Mouse (Mus musculus): Measurements from ENCODE around the gene Zbtb49.

Zbtb49 gene

GRCm38 (mm10) chr5:38220328-38220912 is at the start of gene Zbtb49, which contains the start of gene Lyar:
TSS of gene Zbtb49 (minus strand) at chr5:38220457.
TSS of gene Lyar (plus strand) at chr5:38220470.
- DNase-seq (ENCODE audit: inconsistent age in 2 of 2, low spot score in 1 of 2): peak; percentile 95 to 98

- DNase-seq (ENCODE audit: inconsistent age in 2 of 2, low spot score in 1 of 2): peak; percentile 76 to 93
Measured at GRCm38 (mm10) chr5:38260107-38260682, 39.9 kb upstream of the Zbtb49 start, which contains the start of gene Tmem128. TSS of gene Tmem128 (plus strand) at chr5:38260185.

GRCm38 (mm10) chr5:38259455-38260106 is 39.3 kb upstream of the Zbtb49 start:
- DNase-seq (ENCODE audit: inconsistent age in 2 of 2, low spot score in 1 of 2): peak in 1 of 2 experiments; percentile 39

GRCm38 (mm10) chr5:38258773-38259146 is 38.5 kb upstream of the Zbtb49 start:
- no peak for DNase-seq (ENCODE audit: inconsistent age in 2 of 2, low spot score in 1 of 2)

- DNase-seq (ENCODE audit: inconsistent age in 2 of 2, low spot score in 1 of 2): no peak
Measured at GRCm38 (mm10) chr5:38258034-38258772, 37.9 kb upstream of the Zbtb49 start.

GRCm38 (mm10) chr5:38256551-38256950 is 36.3 kb upstream of the Zbtb49 start:
- no peak for DNase-seq (ENCODE audit: inconsistent age in 2 of 2, low spot score in 1 of 2)

GRCm38 (mm10) chr5:38255644-38256043 is 35.4 kb upstream of the Zbtb49 start:
- DNase-seq (ENCODE audit: inconsistent age in 2 of 2, low spot score in 1 of 2): no peak

- DNase-seq (ENCODE audit: inconsistent age in 2 of 2, low spot score in 1 of 2): no peak
Measured at GRCm38 (mm10) chr5:38255195-38255594, 34.9 kb upstream of the Zbtb49 start.

GRCm38 (mm10) chr5:38241966-38242365 is 21.7 kb upstream of the Zbtb49 start:
- no peak for DNase-seq (ENCODE audit: inconsistent age in 2 of 2, low spot score in 1 of 2)

- no peak for DNase-seq (ENCODE audit: inconsistent age in 2 of 2, low spot score in 1 of 2)
Measured at GRCm38 (mm10) chr5:38241473-38241834, 21.2 kb upstream of the Zbtb49 start.

GRCm38 (mm10) chr5:38240727-38241472 is 20.6 kb upstream of the Zbtb49 start:
- no peak for DNase-seq (ENCODE audit: inconsistent age in 2 of 2, low spot score in 1 of 2)

GRCm38 (mm10) chr5:38236627-38237026 is 16.4 kb upstream of the Zbtb49 start:
- no peak for DNase-seq (ENCODE audit: inconsistent age in 2 of 2, low spot score in 1 of 2)

- DNase-seq (ENCODE audit: inconsistent age in 2 of 2, low spot score in 1 of 2): peak; percentile 34 to 77
Measured at GRCm38 (mm10) chr5:38235422-38235821, 15.2 kb upstream of the Zbtb49 start.

GRCm38 (mm10) chr5:38219771-38220307 is 418 bp downstream of the Zbtb49 start:
- DNase-seq (ENCODE audit: inconsistent age in 2 of 2, low spot score in 1 of 2): no peak

- DNase-seq (ENCODE audit: inconsistent age in 2 of 2, low spot score in 1 of 2): no peak
Measured at GRCm38 (mm10) chr5:38213009-38213408, 7.2 kb downstream of the Zbtb49 start.

- DNase-seq (ENCODE audit: inconsistent age in 2 of 2, low spot score in 1 of 2): no peak
Measured at GRCm38 (mm10) chr5:38211691-38212090, 8.6 kb downstream of the Zbtb49 start.

- no peak for DNase-seq (ENCODE audit: inconsistent age in 2 of 2, low spot score in 1 of 2)
Measured at GRCm38 (mm10) chr5:38208985-38209384, 11.3 kb downstream of the Zbtb49 start.

- peak in 1 of 2 experiments; percentile 65 for DNase-seq (ENCODE audit: inconsistent age in 2 of 2, low spot score in 1 of 2)
Measured at GRCm38 (mm10) chr5:38205303-38205726, 14.9 kb downstream of the Zbtb49 start.

GRCm38 (mm10) chr5:38199686-38200085 is 20.6 kb downstream of the Zbtb49 start:
- peak in 1 of 2 experiments; percentile 64 for DNase-seq (ENCODE audit: inconsistent age in 2 of 2, low spot score in 1 of 2)

GRCm38 (mm10) chr5:38197482-38197823 is 22.8 kb downstream of the Zbtb49 start:
- peak; percentile 87 to 95 for DNase-seq (ENCODE audit: inconsistent age in 2 of 2, low spot score in 1 of 2)

Data from adrenal gland, adult (tissue).